Mouse (Mus musculus): ENCODE results near the gene Ptpre.

The Ptpre gene

DNA sequence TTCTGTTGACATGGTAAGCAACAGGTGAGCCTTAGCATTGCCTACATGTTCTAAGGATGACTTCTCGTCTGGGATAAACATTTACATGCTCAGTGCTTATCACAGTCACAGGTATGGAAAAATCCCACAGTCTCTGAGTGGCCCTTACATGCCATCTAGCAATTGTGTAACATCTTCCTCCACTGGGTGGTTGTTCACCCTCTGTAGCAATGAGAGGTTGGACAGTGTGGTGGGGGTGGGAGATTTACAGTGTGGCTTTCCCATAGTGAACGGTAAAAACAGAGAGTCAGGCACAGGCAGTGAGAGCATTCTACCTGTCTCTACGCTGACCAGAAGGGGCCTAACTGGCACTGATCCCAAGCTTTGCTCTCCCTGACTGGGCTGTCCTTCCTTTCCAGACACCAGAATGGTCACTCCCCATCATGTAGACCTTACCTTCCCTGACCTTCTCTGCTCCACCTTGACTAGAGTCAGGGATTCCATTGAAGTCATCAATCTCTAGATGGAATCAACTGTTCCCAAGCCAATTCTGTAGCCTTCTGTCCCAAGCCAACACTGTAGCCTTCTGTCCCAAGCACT, 10.6 kb upstream of the Ptpre start:
- ChIA-PET CTCF (no interaction called here), POLR2A (no interaction called here)

DNA sequence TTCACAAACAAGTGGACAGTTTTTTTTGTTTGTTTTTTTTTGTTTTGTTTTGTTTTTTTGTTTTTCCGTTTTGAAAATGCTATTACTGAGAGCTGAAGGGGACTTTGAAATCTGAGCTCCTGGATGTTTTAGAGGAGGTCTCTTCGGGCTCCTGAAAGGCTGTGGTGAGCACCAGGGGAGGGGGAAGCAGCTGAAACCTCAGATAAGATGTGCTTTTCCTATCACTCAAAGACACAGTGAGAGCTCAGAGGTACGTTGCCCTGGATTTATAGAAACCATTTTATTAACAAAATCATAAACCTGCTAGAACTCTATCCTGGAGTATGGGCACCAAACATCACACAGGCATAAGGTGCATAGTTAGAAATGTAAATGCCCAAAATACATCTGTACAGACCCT, 10.1 kb upstream of the Ptpre start:
- ChIA-PET CTCF (no interaction called here), POLR2A (no interaction called here)

DNA sequence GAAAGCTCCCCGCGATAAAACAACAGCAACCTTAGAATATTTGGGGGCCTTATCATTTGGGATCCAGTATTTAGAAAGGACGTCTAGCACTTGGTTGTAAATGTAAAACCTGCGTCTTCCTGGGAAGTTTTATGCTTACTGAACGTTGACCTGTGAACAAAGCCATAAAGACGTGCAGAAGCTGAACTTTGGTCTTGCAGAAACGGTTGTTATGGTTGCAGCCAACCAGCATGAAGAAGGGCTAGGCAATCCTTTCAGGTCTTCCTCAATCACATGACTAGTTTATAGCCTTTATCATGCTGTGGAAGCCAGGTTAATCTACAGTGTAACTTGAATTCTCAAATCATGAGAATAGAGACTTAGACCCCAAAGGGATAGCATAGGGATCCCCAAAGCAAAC, 8.8 kb upstream of the Ptpre start, which contains the start of gene Clrn3:
Gene Clrn3, minus strand, starts transcription at position 140 of the 400 bp plus-strand sequence.
- CTCF ChIA-PET: interaction anchor here in 2 of 4 experiments (0.8 to 1.0 kb wide), 2 partner anchors 10 to 207 kb away, joined by 3 read pairs; no protein-coding TSS in a partner anchor

DNA sequence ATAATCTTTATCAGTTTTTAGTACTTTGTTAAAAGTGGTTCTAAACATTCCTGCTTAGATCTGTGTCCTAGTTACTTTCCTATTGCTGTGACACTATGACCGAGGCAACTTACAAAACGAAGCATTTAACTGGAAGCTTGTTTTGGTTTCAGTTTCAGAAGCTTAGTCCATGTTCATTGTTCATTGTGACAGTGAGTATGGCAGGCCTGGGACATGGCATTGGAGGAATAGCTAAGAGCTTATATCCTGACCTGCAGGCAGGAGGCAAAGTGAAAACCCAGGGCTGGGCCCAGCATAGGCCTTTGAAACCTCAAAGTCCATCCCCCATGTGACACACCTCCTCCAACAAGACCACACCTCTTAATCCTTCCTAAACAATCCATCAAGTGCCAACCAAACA, 8.2 kb upstream of the Ptpre start:
- ChIA-PET CTCF (interaction anchor here in 2 of 4 experiments (0.8 to 1.0 kb wide), 2 partner anchors 9 to 207 kb away, joined by 3 read pairs; no protein-coding TSS in a partner anchor), POLR2A (no interaction called here)

More for the DNA sequence above, 8.8 kb upstream of the Ptpre start, which contains the start of gene Clrn3:
- POLR2A ChIA-PET: no interaction called here

DNA sequence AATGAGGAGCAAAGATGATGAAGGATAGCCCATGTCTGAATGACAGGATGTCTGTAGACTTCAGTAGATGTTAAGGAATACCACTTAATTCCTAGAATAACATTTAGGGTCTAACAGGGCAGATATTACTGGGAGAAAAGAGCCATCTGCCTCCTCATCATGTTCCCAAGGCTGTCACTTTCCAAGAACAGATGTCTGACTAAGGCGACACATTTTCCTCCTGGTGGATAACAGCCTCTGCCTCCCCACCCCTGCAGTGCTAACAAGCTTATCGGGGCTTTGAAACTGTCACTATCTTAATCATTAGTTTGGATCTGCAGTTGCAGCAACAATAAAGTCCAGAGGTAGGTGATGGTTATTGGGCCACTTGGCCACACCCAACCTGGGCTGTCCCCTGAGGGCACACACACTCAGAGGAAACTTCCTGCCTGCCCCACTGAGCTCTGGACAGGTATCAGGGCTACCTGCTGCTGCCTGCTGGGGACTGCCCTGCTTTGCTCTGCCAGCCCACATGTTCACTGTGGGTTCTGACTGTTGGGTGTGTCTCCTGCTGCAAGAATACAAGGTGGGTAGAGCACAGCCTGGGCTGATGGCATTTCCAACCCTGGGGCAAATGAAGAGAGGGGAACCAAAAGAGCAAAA, 2.6 kb upstream of the Ptpre start:
- ChIA-PET POLR2A (no interaction called here), CTCF (interaction anchor here in 2 of 4 experiments (0.6 to 5.6 kb wide), 2 partner anchors 36 to 98 kb away, joined by 4 to 75 read pairs; no protein-coding TSS in a partner anchor)

DNA sequence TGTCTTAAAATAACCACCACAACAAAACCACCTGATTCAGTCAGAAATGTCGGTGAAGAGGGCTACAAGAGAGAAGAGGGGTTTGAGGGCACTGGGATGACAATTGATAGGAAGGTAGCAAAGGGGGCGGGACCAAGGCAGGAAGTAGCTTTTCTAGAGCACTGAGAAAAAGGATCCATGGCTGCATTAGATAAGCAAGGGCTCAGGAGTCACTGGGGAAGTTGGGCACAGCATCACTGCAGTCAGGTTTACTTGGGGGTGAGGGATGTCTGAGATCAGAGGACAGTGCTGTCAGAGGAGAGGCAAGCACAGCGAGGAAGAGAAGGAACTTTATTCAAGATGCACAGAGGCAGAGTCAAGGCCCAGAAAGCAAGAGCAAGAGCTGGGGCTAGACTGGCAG, 1.4 kb upstream of the Ptpre start:
- POLR2A ChIA-PET: interaction anchor here in 1 of 4 experiments (0.7 to 0.8 kb wide), 2 partner anchors 89 kb away, joined by 3 to 4 read pairs; no protein-coding TSS in a partner anchor
- CTCF ChIA-PET: interaction anchor here (0.7 to 5.6 kb wide), 11 partner anchors 50 to 1020 kb away, joined by 3 to 99 read pairs (median 24); no protein-coding TSS in a partner anchor

DNA sequence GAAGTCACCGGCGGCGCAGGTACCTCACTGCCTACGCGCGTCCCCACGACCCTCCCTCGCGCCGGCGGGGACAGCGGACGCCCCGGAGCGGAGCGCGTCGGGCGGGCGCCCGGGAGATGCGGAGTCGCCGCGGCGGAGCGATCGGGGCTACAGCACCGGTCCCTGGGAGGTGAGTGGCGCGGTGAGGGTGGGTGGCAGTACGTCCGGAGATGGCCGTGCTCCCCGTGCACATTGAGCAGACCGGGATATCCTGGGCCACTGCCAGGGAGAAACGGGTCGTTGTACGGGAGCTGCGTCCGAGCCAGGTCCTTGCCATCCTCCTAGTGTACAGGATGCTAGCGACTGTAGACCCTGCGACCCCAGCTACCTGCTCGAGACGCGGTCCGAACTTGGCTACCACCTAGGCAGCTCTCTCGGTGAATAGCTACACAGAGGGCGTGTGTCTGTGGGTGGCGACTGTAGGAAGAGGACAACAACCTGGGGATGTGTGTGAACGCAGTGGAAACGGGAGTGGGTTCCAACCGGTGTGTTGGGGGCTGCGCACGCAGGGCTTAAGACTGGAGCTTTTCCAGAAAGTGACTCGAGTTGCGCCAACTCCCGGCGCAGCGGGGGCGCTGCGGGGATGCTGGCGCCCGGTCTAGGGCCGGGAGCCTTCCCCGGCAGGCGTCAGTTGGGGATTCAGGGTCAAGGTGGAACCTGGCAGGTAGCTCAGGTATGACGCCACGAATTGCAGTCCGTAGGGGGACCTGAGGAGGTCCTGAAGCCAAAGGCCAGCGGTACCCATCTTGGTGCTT, 864 bp downstream of the Ptpre start:
- ChIA-PET CTCF (interaction anchor here (0.5 to 5.6 kb wide), 70 partner anchors 8 to 1781 kb away, joined by 3 to 99 read pairs (median 4); no protein-coding TSS in a partner anchor), POLR2A (interaction anchor here in 3 of 4 experiments (0.8 to 2.1 kb wide), 13 partner anchors 21 to 100 kb away, joined by 3 to 17 read pairs (median 3); no protein-coding TSS in a partner anchor)

DNA sequence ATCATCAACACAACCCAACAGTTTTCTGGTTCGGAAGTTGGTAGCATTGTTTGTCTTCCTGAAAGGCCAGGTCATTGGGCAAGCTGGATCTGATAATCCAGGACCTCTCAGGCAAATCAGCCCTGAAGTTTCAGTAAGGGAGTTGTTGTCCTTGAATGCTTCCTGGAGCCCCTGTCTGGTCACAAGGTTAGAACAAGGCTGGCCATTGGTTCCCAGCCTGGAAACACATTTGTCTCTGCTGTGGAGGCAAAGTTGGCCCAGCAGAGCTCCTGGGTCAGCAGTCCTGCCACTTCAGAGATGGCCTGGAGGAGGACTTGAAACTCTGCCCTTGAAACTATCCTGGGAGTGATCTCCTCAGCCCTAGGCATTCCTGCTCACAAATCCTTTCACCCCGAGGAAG, 2.1 kb downstream of the Ptpre start:
- CTCF ChIA-PET: interaction anchor here in 3 of 4 experiments (3.4 to 5.6 kb wide), 5 partner anchors 85 to 196 kb away, joined by 24 to 99 read pairs (median 75); no protein-coding TSS in a partner anchor
- POLR2A ChIA-PET: no interaction called here

DNA sequence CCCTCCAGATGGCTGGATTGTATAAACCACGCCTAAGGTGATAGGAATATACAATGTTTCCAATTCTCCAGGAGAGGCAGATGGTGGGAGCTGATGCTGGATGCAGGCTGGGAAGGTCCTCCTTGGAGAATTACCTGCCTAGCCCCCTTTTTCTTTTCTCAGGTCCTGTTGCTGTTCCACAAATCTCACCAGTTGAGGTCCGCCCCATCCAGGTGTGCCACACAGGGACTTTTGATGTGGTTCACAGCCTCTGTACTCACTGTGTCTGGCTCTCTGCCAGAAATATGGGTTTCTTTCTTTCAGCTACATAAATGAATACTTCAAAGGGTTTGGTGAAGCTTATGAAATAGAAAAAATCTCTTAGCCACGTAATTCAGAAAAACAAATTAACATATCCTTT, 5.0 kb downstream of the Ptpre start:
- POLR2A ChIA-PET: interaction anchor here in 1 of 4 experiments (0.6 kb wide), 1 partner anchor 198 kb away, joined by 3 read pairs; no protein-coding TSS in a partner anchor
- CTCF ChIA-PET: interaction anchor here in 2 of 4 experiments (0.6 to 1.4 kb wide), 4 partner anchors 54 to 193 kb away, joined by 3 to 5 read pairs (median 4); no protein-coding TSS in a partner anchor

DNA sequence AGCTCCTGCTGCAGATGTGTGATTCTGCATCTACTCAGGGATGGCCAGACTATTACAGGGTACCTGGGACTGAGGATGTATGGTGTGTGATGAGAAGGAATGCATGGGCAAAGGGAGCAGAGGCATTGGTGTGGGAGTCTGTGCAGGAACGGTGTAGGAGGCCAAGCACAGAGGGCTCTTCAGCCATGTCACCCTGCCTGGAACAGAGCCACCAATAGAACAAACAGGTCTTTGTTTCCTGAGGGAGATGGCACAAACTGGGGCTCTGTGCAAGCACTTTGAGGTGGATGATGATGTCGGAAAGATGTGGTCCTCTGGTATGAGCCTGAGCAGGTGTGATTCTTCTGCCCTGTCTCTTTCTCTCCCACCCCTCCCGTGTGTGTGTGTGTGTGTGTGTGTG, 5.8 kb downstream of the Ptpre start:
- CTCF ChIA-PET: no interaction called here
- POLR2A ChIA-PET: no interaction called here

DNA sequence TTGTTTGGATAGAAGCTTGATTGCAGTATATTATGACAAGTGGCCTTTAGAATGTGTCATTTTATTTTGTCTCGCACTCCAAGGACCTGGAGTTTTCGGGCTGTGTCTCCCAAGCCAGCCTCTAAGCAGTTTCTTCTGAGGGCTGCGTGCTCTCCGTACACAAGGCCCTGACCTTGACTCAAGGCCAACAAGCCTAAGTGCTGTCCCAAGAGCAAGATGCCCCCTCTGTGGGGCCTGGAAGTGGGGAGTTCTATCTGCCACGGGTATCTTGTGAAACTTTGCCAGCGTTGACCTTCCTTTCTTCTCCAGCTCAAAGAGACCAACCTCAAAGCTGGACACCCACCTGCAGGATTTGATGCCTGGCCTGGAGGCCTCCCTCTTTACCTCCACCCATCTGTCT, 7.0 kb downstream of the Ptpre start:
- POLR2A ChIA-PET: no interaction called here
- CTCF ChIA-PET: interaction anchor here in 1 of 4 experiments (0.9 to 1.5 kb wide), 2 partner anchors 81 to 88 kb away, joined by 4 read pairs; no protein-coding TSS in a partner anchor

DNA sequence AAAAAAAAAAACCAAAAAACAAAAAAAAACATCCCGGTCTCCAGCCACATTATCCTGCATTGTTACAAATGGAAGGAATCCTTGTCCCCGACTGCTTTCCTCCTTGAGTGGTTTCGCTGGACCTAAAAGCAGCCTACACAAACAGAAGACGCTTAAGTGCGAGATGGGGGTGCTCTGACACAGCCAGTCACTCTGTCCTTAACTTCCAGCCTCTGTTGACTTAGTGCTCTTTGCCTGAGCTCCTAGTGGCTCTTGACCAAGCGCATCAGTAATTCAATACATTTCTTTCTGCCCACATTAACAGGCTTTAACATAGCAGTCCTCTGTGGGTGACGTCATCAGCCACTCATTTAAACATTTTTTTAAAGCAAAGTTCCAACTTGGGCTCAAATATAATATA, 8.7 kb downstream of the Ptpre start:
- CTCF ChIA-PET: interaction anchor here (0.6 to 1.8 kb wide), 6 partner anchors 8 to 245 kb away, joined by 3 to 6 read pairs (median 4); no protein-coding TSS in a partner anchor
- POLR2A ChIA-PET: no interaction called here

DNA sequence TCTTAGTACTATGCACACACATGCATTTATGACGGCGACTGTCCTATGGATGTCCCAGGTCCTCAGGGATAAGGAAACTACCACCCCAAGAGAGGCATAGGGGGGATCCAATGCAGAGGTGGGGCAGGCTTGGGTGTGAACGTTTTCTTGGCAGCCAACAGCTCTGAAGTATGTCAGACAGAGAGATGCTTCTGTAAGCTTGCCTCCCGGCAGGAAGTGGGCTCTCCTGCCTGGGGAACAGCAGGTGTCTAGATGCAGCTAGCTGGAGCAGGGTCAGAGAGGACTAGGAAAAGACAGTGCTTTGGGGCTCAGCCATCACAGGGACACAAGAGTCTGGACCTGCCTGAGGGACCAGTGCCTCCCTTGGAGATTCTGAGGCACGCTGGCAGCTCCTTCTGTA, 9.2 kb downstream of the Ptpre start:
- CTCF ChIA-PET: interaction anchor here in 3 of 4 experiments (1.0 to 1.8 kb wide), 5 partner anchors 8 to 157 kb away, joined by 3 to 6 read pairs (median 3); partner anchors contain the start of gene Ptpre (in 1 of the 3)
- POLR2A ChIA-PET: no interaction called here

DNA sequence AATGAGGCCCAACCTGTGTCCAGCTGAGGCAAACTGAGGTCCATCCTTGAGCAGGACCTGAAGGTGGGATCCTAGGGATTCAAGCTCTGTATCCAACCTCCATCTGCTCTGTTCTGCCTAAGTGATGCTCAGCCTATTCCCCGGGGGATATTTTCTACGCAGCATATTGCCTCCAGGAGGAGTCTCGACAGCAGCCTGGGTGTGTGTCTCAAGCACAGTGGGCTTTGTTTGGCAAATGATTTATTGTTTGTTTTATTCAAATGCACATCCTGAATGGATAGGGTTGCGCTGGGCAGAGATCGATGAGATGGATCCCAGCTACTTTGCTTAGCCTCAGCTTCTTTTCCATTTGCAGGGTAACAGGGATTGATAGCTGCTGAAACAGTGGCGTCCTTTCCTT, 11.2 kb downstream of the Ptpre start:
- ChIA-PET POLR2A (no interaction called here), CTCF (no interaction called here)

DNA sequence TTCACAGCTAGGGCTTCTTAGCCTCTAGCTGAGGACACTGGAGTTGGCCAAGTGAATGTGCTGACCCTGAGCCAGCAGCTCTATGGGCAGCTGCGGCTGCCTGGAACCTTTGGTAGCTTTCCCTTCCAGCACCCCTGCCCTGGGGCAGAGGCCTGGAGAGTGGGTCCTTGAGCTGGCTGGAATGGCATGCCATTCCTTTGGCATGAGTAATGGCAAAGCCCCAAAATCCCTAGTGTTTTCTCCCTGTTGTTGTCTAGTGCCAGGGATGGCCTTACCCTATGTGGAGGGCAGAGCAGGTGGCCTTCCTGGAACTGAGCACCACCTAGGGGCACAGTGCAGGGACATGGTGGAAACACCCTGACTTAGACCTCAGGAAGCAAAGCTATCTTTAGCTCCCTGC, 14.3 kb downstream of the Ptpre start:
- ChIA-PET CTCF (interaction anchor here (0.6 to 1.8 kb wide), 7 partner anchors 13 to 91 kb away, joined by 3 to 9 read pairs (median 5); partner anchors contain the start of gene Ptpre (in 1 of the 4)), POLR2A (interaction anchor here in 1 of 4 experiments (0.7 kb wide), 1 partner anchor 479 kb away, joined by 3 read pairs; no protein-coding TSS in a partner anchor)

DNA sequence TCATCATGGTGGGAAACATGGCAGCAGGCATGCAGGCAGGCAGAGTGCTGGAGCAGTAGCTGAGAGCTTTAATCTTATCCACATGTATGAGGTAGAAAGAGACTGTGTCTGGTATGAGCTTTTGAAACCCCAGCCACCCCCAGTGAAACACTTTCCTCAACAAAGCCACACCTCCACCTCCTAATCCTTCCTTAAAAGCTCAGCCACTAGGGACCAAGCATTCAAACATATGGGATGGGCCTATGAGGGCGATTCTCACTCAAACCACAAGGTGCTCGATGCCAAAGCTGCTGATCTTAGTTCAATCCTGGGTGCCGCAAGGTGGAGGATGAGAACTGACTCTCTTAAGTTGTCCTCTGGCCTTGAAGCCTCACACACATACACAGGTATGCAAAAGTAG, 16.3 kb downstream of the Ptpre start:
- ChIA-PET POLR2A (interaction anchor here in 1 of 4 experiments (0.6 kb wide), 1 partner anchor 163 kb away, joined by 4 read pairs; no protein-coding TSS in a partner anchor), CTCF (interaction anchor here in 2 of 4 experiments (1.4 to 1.5 kb wide), 2 partner anchors 16 to 35 kb away, joined by 3 read pairs; partner anchors contain the start of gene Ptpre (in 1 of the 2))

DNA sequence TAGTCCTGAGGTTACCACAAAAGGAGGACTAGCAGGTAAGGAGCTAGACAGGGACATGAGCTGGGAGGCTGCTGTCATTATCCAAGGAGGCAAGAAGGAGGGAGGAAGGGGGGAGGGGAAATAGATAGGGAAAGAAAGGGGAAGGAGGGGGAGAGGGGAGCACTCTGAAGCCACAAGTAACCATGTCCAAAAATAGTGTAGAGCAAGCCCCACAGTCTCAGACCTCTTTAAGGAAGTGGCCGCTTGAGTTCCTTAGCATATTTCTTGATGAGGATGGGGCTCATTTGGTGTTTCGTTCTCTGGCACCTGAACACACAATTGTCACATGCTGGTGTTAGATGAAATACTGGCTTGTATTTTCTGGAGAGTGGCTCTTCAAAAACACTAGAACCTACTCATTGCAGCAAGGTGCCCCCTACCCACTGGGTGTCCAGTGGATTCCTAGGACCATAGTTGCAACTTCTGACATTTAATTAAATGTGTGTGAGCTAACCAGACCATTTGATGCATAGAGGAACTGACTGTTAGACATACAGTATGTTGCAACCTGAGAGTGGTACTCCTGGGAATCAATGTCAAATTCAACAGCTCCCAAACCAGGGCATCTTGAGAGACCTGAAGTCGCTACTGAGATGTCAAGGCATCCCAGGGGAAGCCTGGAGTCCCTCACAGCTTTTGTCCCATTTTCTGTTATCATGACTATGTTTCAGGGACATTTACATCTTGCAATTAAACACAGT, 19.6 kb downstream of the Ptpre start:
- ChIA-PET POLR2A (no interaction called here), CTCF (interaction anchor here in 2 of 4 experiments (0.6 to 1.2 kb wide), 3 partner anchors 64 to 210 kb away, joined by 3 read pairs; no protein-coding TSS in a partner anchor)

DNA sequence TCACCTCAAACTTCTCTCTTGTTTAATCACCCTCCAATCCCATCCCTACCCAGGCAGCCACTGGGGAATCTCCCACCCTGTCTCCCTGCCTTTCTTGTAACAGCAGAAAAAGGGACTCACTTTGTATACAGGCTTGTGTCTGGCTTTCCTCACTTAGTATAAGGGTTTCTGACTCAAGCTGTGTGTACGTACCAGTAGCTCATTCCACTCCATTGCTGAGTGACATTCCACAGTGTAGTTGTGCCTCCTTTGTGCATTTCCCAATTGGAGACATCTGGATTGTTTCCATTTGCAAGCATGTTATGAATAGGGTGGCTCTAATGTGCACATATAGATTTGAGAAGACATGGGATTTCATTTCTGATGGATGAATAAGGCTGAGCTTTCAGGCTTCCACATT, 23.0 kb downstream of the Ptpre start:
- POLR2A ChIA-PET: interaction anchor here in 1 of 4 experiments (1.5 kb wide), 1 partner anchor 23 kb away, joined by 3 read pairs; the partner anchor contains the start of gene Ptpre
- CTCF ChIA-PET: no interaction called here
